Mouse (Mus musculus): ENCODE measurements around the gene Plagl1. TPM values are rescaled to one million over a fixed set of nuclear protein-coding genes. Genes with fewer than 3 reads are reported as not detected.

Plagl1 gene
- total and polyA plus RNA-seq, 3 experiments: 0.48 to 1.7 (median 0.87) TPM

- no peak for DNase-seq (ENCODE audit: extremely low read depth)
- in situ Hi-C loops (cut with MboI; ENCODE audit: low pct_ligation_motif_present, low pct_unique_long_range_greater_than_20kb, low sequenced_read_pairs): no loop called here
- no peaks in the 10 kb centered on the region for H3K36me3 ChIP-seq (replicated peaks in 1 of 2; ENCODE audit: control insufficient read depth in 1 of 2, insufficient read depth in 1 of 2, low read length in 1 of 2)
- no peak for TF ChIP-seq RCOR1 (conservative IDR thresholded peaks at IDR 0.05; ENCODE audit: low read depth, low read length)
- no peak for TF ChIP-seq CTCF (conservative IDR thresholded peaks at IDR 0.05 in 1 of 2, IDR thresholded peaks at IDR 0.05 in 1 of 2; ENCODE audit: low read depth in 2 of 2, low read length in 2 of 2)
- TF ChIP-seq JUN (IDR thresholded peaks at IDR 0.05; ENCODE audit: insufficient read depth, low read depth, low read length): no peak
- TF ChIP-seq SIN3A (IDR thresholded peaks at IDR 0.05; ENCODE audit: low read length): no peak
- TF ChIP-seq POLR2AphosphoS2 (IDR thresholded peaks at IDR 0.05; ENCODE audit: low read depth, low read length): no peak
- TF ChIP-seq JUND (conservative IDR thresholded peaks at IDR 0.05; ENCODE audit: low read depth, low read length): no peak
- no peak for TF ChIP-seq E2F4 (IDR thresholded peaks at IDR 0.05; ENCODE audit: insufficient replicate concordance, low read depth, low read length)
- TF ChIP-seq CHD2 (IDR thresholded peaks at IDR 0.05; ENCODE audit: low read length): no peak
- TF ChIP-seq ZMIZ1 (IDR thresholded peaks at IDR 0.05; ENCODE audit: low read depth, low read length): no peak
- TF ChIP-seq RAD21 (IDR thresholded peaks at IDR 0.05; ENCODE audit: low read depth, low read length): no peak
- no peak for TF ChIP-seq ETS1 (conservative IDR thresholded peaks at IDR 0.05; ENCODE audit: low read depth, low read length)
- no peak for TF ChIP-seq EP300 (IDR thresholded peaks at IDR 0.05; ENCODE audit: low read length)
- no peak for TF ChIP-seq TBP (conservative IDR thresholded peaks at IDR 0.05; ENCODE audit: low read depth, low read length)
- no peak for TF ChIP-seq NELFE (IDR thresholded peaks at IDR 0.05; ENCODE audit: low read depth, low read length)
- no peak for TF ChIP-seq PAX5 (IDR thresholded peaks at IDR 0.05; ENCODE audit: low read length)
- no peak for TF ChIP-seq MEF2A (IDR thresholded peaks at IDR 0.05; ENCODE audit: borderline replicate concordance, low read depth, low read length)
- TF ChIP-seq MYC (IDR thresholded peaks at IDR 0.05; ENCODE audit: low read depth, low read length): no peak
- no peak for TF ChIP-seq MAX (IDR thresholded peaks at IDR 0.05; ENCODE audit: low read length)
- TF ChIP-seq GABPA (IDR thresholded peaks at IDR 0.05; ENCODE audit: insufficient replicate concordance, low read depth, low read length): no peak
- dilution Hi-C loops (cut with MboI; ENCODE audit: extremely low pct_ligation_motif_present, extremely low pct_unique_long_range_greater_than_20kb, low sequenced_read_pairs): no loop called here
- no peaks in the 10 kb centered on the region for H3K9me3 ChIP-seq (replicated peaks; ENCODE audit: low read length)
- H3K79me2 ChIP-seq (replicated peaks; ENCODE audit: control insufficient read depth, extremely low read depth, insufficient read depth, poor library complexity, severe bottlenecking): no peaks in the 10 kb centered on the region
- no peak overlapping the region for H3K4me2 ChIP-seq (ENCODE audit: insufficient read depth, low read depth, poor library complexity, severe bottlenecking)
- H3K27ac ChIP-seq (ENCODE audit: insufficient read depth, low read depth): no peak overlapping the region
- H3K4me3 ChIP-seq (replicated peaks in 1 of 3; ENCODE audit: low read depth in 2 of 3, low read length in 2 of 3, poor library complexity in 1 of 3): no peak overlapping the region
- H3K27me3 ChIP-seq (replicated peaks): no peaks in the 10 kb centered on the region
- H3K4me1 ChIP-seq (ENCODE audit: control insufficient read depth in 1 of 2, insufficient read depth in 2 of 2): no peaks in the 10 kb centered on the region
- no peak overlapping the region for H3K9ac ChIP-seq (ENCODE audit: insufficient read depth, low read depth)
These were observed 57.9 kb downstream of the Plagl1 start for GRCm38 (mm10) chr10:13118024-13118769.

- in situ Hi-C loops (cut with MboI; ENCODE audit: low pct_ligation_motif_present, low pct_unique_long_range_greater_than_20kb, low sequenced_read_pairs): no loop called here
These were observed 58.4 kb downstream of the Plagl1 start for GRCm38 (mm10) chr10:13118770-13119102.

More at GRCm38 (mm10) chr10:13118770-13119102, 58.4 kb downstream of the Plagl1 start:
- H3K36me3 ChIP-seq (replicated peaks in 1 of 2; ENCODE audit: control insufficient read depth in 1 of 2, insufficient read depth in 1 of 2, low read length in 1 of 2): no peaks in the 10 kb centered on the region
- no peak overlapping the region for H3K4me3 ChIP-seq (replicated peaks in 1 of 3; ENCODE audit: low read depth in 2 of 3, low read length in 2 of 3, poor library complexity in 1 of 3)
- no peak overlapping the region for H3K9ac ChIP-seq (ENCODE audit: insufficient read depth, low read depth)
- no peak overlapping the region for H3K27ac ChIP-seq (ENCODE audit: insufficient read depth, low read depth)
- no peak for DNase-seq (ENCODE audit: extremely low read depth)
- H3K4me1 ChIP-seq (ENCODE audit: control insufficient read depth in 1 of 2, insufficient read depth in 2 of 2): no peaks in the 10 kb centered on the region
- TF ChIP-seq HCFC1 (IDR thresholded peaks at IDR 0.05; ENCODE audit: low read depth, low read length) (no peak), EP300 (IDR thresholded peaks at IDR 0.05; ENCODE audit: low read length) (no peak), MAX (IDR thresholded peaks at IDR 0.05; ENCODE audit: low read length) (no peak), MXI1 (IDR thresholded peaks at IDR 0.05; ENCODE audit: low read depth, low read length) (no peak), UBTF (IDR thresholded peaks at IDR 0.05; ENCODE audit: low read depth, low read length) (no peak), USF1 (IDR thresholded peaks at IDR 0.05; ENCODE audit: low read depth, low read length) (no peak), POLR2A (IDR thresholded peaks at IDR 0.05; ENCODE audit: low read depth, low read length) (no peak), MEF2A (IDR thresholded peaks at IDR 0.05; ENCODE audit: borderline replicate concordance, low read depth, low read length) (no peak), ZNF384 (IDR thresholded peaks at IDR 0.05; ENCODE audit: low read depth, low read length) (no peak), MYC (IDR thresholded peaks at IDR 0.05; ENCODE audit: low read depth, low read length) (no peak), RAD21 (IDR thresholded peaks at IDR 0.05; ENCODE audit: low read depth, low read length) (no peak), TBP (conservative IDR thresholded peaks at IDR 0.05; ENCODE audit: low read depth, low read length) (no peak), GABPA (IDR thresholded peaks at IDR 0.05; ENCODE audit: insufficient replicate concordance, low read depth, low read length) (no peak), IRF4 (IDR thresholded peaks at IDR 0.05; ENCODE audit: low read depth, low read length) (no peak), BHLHE40 (IDR thresholded peaks at IDR 0.05; ENCODE audit: low read depth, low read length) (no peak), NELFE (IDR thresholded peaks at IDR 0.05; ENCODE audit: low read depth, low read length) (no peak), POLR2AphosphoS2 (IDR thresholded peaks at IDR 0.05; ENCODE audit: low read depth, low read length) (no peak), CHD1 (IDR thresholded peaks at IDR 0.05; ENCODE audit: low read depth, low read length) (no peak), NRF1 (IDR thresholded peaks at IDR 0.05; ENCODE audit: low read depth, low read length) (no peak), SMC3 (IDR thresholded peaks at IDR 0.05; ENCODE audit: low read depth, low read length) (no peak)
- H3K4me2 ChIP-seq (ENCODE audit: insufficient read depth, low read depth, poor library complexity, severe bottlenecking): no peak overlapping the region
- dilution Hi-C loops (cut with MboI; ENCODE audit: extremely low pct_ligation_motif_present, extremely low pct_unique_long_range_greater_than_20kb, low sequenced_read_pairs): no loop called here
- no peaks in the 10 kb centered on the region for H3K27me3 ChIP-seq (replicated peaks)
- no peaks in the 10 kb centered on the region for H3K9me3 ChIP-seq (replicated peaks; ENCODE audit: low read length)
- H3K79me2 ChIP-seq (replicated peaks; ENCODE audit: control insufficient read depth, extremely low read depth, insufficient read depth, poor library complexity, severe bottlenecking): no peaks in the 10 kb centered on the region

All from CH12.LX (cell line).